24 mouse cellular contexts compared by ENCODE assay signal in genomic region chr13:74772151-74772550, GRCm38 (mm10).
"Had no signal": no experiment of that assay in that cellular context is flagged by ENCODE, and none has a peak within 500 bp of the region (broad histone marks: within the 10 kb centered on the region; RNA-seq: fewer than 3 reads in every experiment).

No protein-coding gene starts in this region.

- H3K27me3 ChIP-seq: heart, embryonic 12.5 days; hindbrain, embryonic 12.5 days; intestine, embryonic 15.5 days; limb, embryonic 12.5 days; liver, embryonic 13.5 days had no signal

- H3K4me3 ChIP-seq: heart, embryonic 10.5 days; heart, embryonic 12.5 days; hindbrain, embryonic 10.5 days; hindbrain, embryonic 12.5 days; intestine, embryonic 15.5 days; layer of hippocampus, adult 2 months; left cerebral cortex, adult 2 months; limb, embryonic 10.5 days; limb, embryonic 12.5 days; liver, embryonic 13.5 days had no signal

- H3K9me3 ChIP-seq: heart, embryonic 10.5 days; heart, embryonic 12.5 days; hindbrain, embryonic 10.5 days; hindbrain, embryonic 12.5 days; intestine, embryonic 15.5 days; limb, embryonic 10.5 days; limb, embryonic 12.5 days; liver, embryonic 13.5 days had no signal

- H3K36me3 ChIP-seq: hindbrain, embryonic 10.5 days; hindbrain, embryonic 12.5 days; intestine, embryonic 15.5 days; limb, embryonic 10.5 days; limb, embryonic 12.5 days had no signal

- H3K9ac ChIP-seq: heart, embryonic 12.5 days; hindbrain, embryonic 12.5 days; hindbrain, embryonic 14.5 days; intestine, embryonic 15.5 days; limb, embryonic 12.5 days; liver, embryonic 13.5 days had no signal

- DNase-seq: gastrocnemius, postnatal 14 days; heart, adult 18-20 months; heart, postnatal 10 days; heart, postnatal 4 days; kidney, adult 18-20 months; kidney, adult 8-10 months; kidney, postnatal 10 days; kidney, postnatal 25 days; kidney, postnatal 4 days; liver, embryonic 13.5 days had no signal

- H3K27ac ChIP-seq: heart, embryonic 10.5 days; hindbrain, embryonic 10.5 days; hindbrain, embryonic 12.5 days; hindbrain, embryonic 14.5 days; intestine, embryonic 15.5 days; layer of hippocampus, adult 2 months; left cerebral cortex, adult 2 months; limb, embryonic 10.5 days; limb, embryonic 12.5 days; liver, embryonic 13.5 days had no signal

- H3K4me2 ChIP-seq: heart, embryonic 12.5 days; hindbrain, embryonic 12.5 days; hindbrain, embryonic 14.5 days; intestine, embryonic 15.5 days; limb, embryonic 12.5 days; liver, embryonic 11.5 days; liver, embryonic 13.5 days had no signal

- H3K4me1 ChIP-seq: heart, embryonic 10.5 days; intestine, embryonic 15.5 days had no signal

- ATAC-seq: hindbrain, embryonic 16.5 days; inflammation-experienced regulatory T-cells, adult 6 months; intestine, embryonic 15.5 days; intestine, postnatal 0 days had no signal
